Comparison of ENCODE assay signal across 8 mouse cellular contexts in the genomic region with DNA sequence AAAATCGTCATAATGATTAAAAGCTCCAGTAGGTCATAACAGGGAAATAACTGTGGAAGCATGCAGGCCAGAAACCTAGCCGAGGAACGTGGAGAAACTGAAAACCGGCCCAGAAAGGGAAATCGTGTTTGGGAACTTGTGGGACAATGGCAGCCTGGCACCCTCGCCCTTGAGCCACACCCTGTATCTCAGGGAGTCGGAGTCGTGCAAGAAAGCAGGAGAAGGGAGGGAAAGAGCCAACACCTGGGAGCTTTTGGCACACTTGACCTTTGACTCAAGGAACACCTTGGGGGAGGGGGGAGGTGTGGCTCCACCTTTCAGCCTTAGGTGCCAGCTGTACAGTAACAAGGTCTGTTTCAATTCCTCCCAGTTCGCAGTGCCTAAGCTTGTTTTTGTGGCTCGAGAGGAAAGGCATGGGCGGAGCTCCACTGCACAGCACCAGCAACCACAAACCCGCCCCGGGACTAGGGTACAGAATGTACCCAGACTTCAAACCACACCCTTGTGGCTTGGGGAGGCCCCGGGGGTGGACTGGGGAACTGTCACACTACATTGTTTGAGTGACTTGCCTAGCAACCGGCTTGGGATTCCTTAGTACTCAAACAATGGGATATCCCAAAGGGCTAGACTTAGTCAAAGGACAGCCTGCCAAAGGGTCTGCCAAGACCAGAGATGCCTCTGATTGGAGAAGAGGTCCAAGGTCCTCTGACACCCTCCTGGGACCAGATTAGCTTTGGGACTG. TPM values are rescaled to one million over a fixed set of nuclear protein-coding genes. Genes with fewer than 3 reads are reported as not detected.
DNase-seq lines count a peak whose midpoint lies in the region; ATAC-seq lines count a peak whose summit lies in the region.

No protein-coding gene starts in this region.

- H3K9me3 ChIP-seq in heart, embryonic 12.5 days (replicated peaks), result no peaks in the 10 kb centered on the region
- no peaks in the 10 kb centered on the region for H3K9me3 ChIP-seq in midbrain, embryonic 12.5 days

- H3K36me3 ChIP-seq in heart, embryonic 12.5 days, result no peaks in the 10 kb centered on the region
- H3K36me3 ChIP-seq in midbrain, embryonic 12.5 days, result no peaks in the 10 kb centered on the region

- no peak overlapping the region for H3K9ac ChIP-seq in heart, embryonic 12.5 days
- H3K9ac ChIP-seq in midbrain, embryonic 12.5 days (replicated peaks), result no peak overlapping the region

- DNase-seq in retina, postnatal 1 day, result peak; percentile 8
- DNase-seq in retina, embryonic 14.5 days (ENCODE audit: low spot score), result no peak
- DNase-seq in adrenal gland, postnatal 14 days, result peak; percentile 84
- DNase-seq in kidney, postnatal 25 days, result peak; percentile 65 to 93
- peak; percentile 89 for DNase-seq in thymus, postnatal 0 days (ENCODE audit: low spot score)
- no peak for DNase-seq in cerebellum, postnatal 4 days (ENCODE audit: low spot score in 2 of 2)

- no peak overlapping the region for H3K4me2 ChIP-seq in heart, embryonic 12.5 days
- H3K4me2 ChIP-seq in midbrain, embryonic 12.5 days (replicated peaks), result no peak overlapping the region

- ATAC-seq in heart, embryonic 12.5 days (ENCODE audit: insufficient number of reproducible peaks, low FRiP score), result peak; percentile 39; the same call in 1 of the 2 replicates
- ATAC-seq in midbrain, embryonic 12.5 days (ENCODE audit: low FRiP score, low read depth), result peak; percentile 57

- H3K4me3 ChIP-seq in heart, embryonic 12.5 days, result no peak overlapping the region
- no peak overlapping the region for H3K4me3 ChIP-seq in midbrain, embryonic 12.5 days

- 61% methylated on average over 15 of the region's 15 CpGs for WGBS in heart, embryonic 12.5 days
- 44% methylated on average over 15 of the region's 15 CpGs for WGBS in midbrain, embryonic 12.5 days

- no peaks in the 10 kb centered on the region; the same call in 1 of the 2 replicates for H3K27me3 ChIP-seq in heart, embryonic 12.5 days (replicated peaks)
- peaks cover 52% of the 10 kb centered on the region for H3K27me3 ChIP-seq in midbrain, embryonic 12.5 days

- H3K4me1 ChIP-seq in heart, embryonic 12.5 days (replicated peaks), result peaks cover 21% of the 10 kb centered on the region
- H3K4me1 ChIP-seq in midbrain, embryonic 12.5 days, result no peaks in the 10 kb centered on the region

- H3K27ac ChIP-seq in heart, embryonic 12.5 days (ENCODE audit: poor library complexity, severe bottlenecking), result no peak overlapping the region
- H3K27ac ChIP-seq in midbrain, embryonic 12.5 days (replicated peaks), result no peak overlapping the region

RNA-seq across cellular contexts. Expression of a gene that starts 49.3 kb away (rescaled TPM):
- 18.7 and 19.7 TPM in 2 replicates for total RNA-seq in adrenal gland, postnatal 14 days (2021)
- polyA plus RNA-seq in heart, embryonic 12.5 days (2016; fragmentation: Nextera tagmentation; extraction: Ambion mirVana), result 61.7 and 68.5 TPM in 2 replicates
- 61.4 and 66.6 TPM in 2 replicates for polyA plus RNA-seq in midbrain, embryonic 12.5 days (2016; fragmentation: Nextera tagmentation; extraction: Ambion mirVana)
- 71.9 and 72.7 TPM in 2 replicates for polyA plus RNA-seq in thymus, postnatal 0 days (2015; fragmentation: Nextera tagmentation; extraction: Ambion mirVana)

Comparison
In these comparisons a context has a peak if more than half of its experiments do, and no peak if none do; other contexts are left out.
1. DNase-seq: peak in retina, postnatal 1 day (single experiment), adrenal gland, postnatal 14 days (single experiment), kidney, postnatal 25 days (2 of 2) and thymus, postnatal 0 days (single experiment); none in retina, embryonic 14.5 days (single experiment) and cerebellum, postnatal 4 days (0 of 2).